Mouse (Mus musculus): Measurements from ENCODE around the gene Car5a. TPM values are rescaled to one million over a fixed set of nuclear protein-coding genes. Genes with fewer than 3 reads are reported as not detected.

Gene Car5a
- polyA plus RNA-seq (2012; rRNA removed) = 0.06 TPM in 1 of 2 replicates, not detected in the other

GRCm38 (mm10) chr8:121944831-121945230 is at the start of gene Car5a:
TSS of gene Car5a (minus strand) at chr8:121944904.

GRCm38 (mm10) chr8:121949222-121949800 is 4.6 kb upstream of the Car5a start, which contains the start of gene Banp:
TSS of gene Banp (plus strand) at chr8:121949750.

GRCm38 (mm10) chr8:121907587-121908248 is 37.0 kb downstream of the Car5a start, which contains the start of gene Slc7a5:
TSS of gene Slc7a5 (minus strand) at chr8:121907694.

Other genes starting within 250 kb of the Car5a start
- 0.16 and 0.44 TPM in 2 replicates for gene Jph3, start 215.3 kb downstream of the Car5a start, polyA plus RNA-seq (2012; rRNA removed)
- 4.6 and 6.0 TPM in 2 replicates for gene Klhdc4, start 115.3 kb downstream of the Car5a start, polyA plus RNA-seq (2012; rRNA removed)
- gene Slc7a5, start 37.2 kb downstream of the Car5a start, polyA plus RNA-seq (2012; rRNA removed) = 17.1 and 20.5 TPM in 2 replicates
- 25.3 and 26.1 TPM in 2 replicates for gene Banp, start 4.8 kb upstream of the Car5a start, polyA plus RNA-seq (2012; rRNA removed)

Data from stomach, adult 2 months (tissue).